Mouse (Mus musculus): ENCODE measurements around the gene Dclk1. TPM values are rescaled to one million over a fixed set of nuclear protein-coding genes. Genes with fewer than 3 reads are reported as not detected.
A peak's percentile ranks its signal among the peaks of the same experiment; 100 is the strongest.

Dclk1 gene
- polyA plus RNA-seq, 1 experiment from 2014 or later = 4.4 TPM

DNA sequence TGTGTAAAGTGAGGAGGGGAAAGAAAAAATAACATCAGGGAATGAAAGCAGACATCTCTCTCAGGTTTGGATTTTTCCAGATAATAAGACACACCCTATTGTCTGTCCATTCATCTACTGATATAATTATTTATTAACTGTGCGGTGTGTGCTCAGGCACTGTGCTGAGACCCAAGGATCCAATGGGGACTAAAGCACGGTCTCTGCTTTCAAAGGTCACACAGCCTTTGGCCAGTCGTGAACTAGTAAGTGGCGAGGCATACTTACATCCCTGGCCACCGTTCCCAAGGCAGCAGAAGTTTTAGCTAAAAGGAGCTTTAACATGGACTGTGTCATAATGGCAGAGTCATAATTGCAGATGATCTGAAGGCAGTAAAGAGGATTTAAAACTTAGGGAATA, 273.8 kb downstream of the Dclk1 start:
- Histone ChIP-seq H3K4me1 (replicated peaks; ENCODE audit: control insufficient read depth, insufficient read depth) (no peaks in the 10 kb centered on the region), H3K4me2 (replicated peaks; ENCODE audit: low read depth) (no peak overlapping the region), H3K36me3 (ENCODE audit: control insufficient read depth, insufficient read depth, low read length) (no peaks in the 10 kb centered on the region), H3K27ac (replicated peaks) (no peak overlapping the region), H3K4me3 (ENCODE audit: low read depth, low read length) (no peak overlapping the region), H3K9me3 (ENCODE audit: control insufficient read depth, low read length) (no peaks in the 10 kb centered on the region), H3K9ac (ENCODE audit: low read length) (no peak overlapping the region), H3K27me3 (ENCODE audit: control insufficient read depth, insufficient read depth, low read length) (no peaks in the 10 kb centered on the region)
- TF ChIP-seq CTCF (IDR thresholded peaks at IDR 0.05; ENCODE audit: low read depth) (no peak), EP300 (optimal IDR thresholded peaks at IDR 0.05) (no peak)
- 79% methylated on average over 5 of the region's 5 CpGs for WGBS
- no peak for DNase-seq (ENCODE audit: low spot score)
- no peak for ATAC-seq (ENCODE audit: low FRiP score, low TSS enrichment)

DNA sequence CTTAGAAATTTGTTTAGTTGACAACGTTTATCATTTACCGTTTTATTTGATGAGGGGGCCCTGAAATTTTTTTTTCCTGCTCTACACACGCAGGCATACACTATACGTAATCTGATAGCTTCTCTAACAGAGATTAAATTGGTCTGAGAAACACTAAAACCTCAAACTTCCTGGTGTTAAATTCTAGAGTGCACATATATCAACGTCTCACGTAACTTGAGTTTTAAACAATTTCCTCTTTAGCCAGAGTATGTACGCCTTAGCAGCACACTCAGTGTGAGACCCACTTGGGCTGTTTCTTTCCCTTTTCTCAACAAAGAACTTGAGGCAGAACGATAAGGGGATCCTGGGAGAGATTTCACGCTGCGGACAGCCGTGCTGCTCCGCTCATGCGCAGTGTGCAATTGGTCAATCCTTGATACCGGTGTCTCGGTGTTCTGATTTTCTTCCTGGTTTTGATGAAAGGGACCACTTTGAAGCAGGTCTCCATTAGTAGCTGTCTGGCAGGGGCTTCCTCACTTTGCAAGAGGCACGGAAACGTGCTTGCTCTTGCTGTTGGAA, 275.4 kb downstream of the Dclk1 start:
- Histone ChIP-seq H3K9me3 (ENCODE audit: control insufficient read depth, low read length) (no peaks in the 10 kb centered on the region), H3K27me3 (ENCODE audit: control insufficient read depth, insufficient read depth, low read length) (no peaks in the 10 kb centered on the region), H3K4me1 (replicated peaks; ENCODE audit: control insufficient read depth, insufficient read depth) (no peaks in the 10 kb centered on the region), H3K9ac (ENCODE audit: low read length) (no peak overlapping the region; the same call in 1 of the 2 replicates), H3K27ac (replicated peaks) (no peak overlapping the region), H3K4me2 (replicated peaks; ENCODE audit: low read depth) (peak overlapping the region; percentile 54), H3K36me3 (ENCODE audit: control insufficient read depth, insufficient read depth, low read length) (no peaks in the 10 kb centered on the region), H3K4me3 (ENCODE audit: low read depth, low read length) (peak overlapping the region; percentile 33)
- 31% methylated on average over 17 of the region's 17 CpGs for WGBS
- DNase-seq (ENCODE audit: low spot score) (no peak), ATAC-seq (ENCODE audit: low FRiP score, low TSS enrichment) (no peak)
- TF ChIP-seq EP300 (optimal IDR thresholded peaks at IDR 0.05) (no peak), CTCF (IDR thresholded peaks at IDR 0.05; ENCODE audit: low read depth) (no peak)

GRCm38 (mm10) chr3:55520240-55521180, 278.3 kb downstream of the Dclk1 start:
- H3K9ac ChIP-seq (ENCODE audit: low read length) = no peak overlapping the region
- H3K4me3 ChIP-seq (ENCODE audit: low read depth, low read length) = no peak overlapping the region
- no peaks in the 10 kb centered on the region for H3K27me3 ChIP-seq (ENCODE audit: control insufficient read depth, insufficient read depth, low read length)
- H3K9me3 ChIP-seq (ENCODE audit: control insufficient read depth, low read length) = no peaks in the 10 kb centered on the region
- 29% methylated on average over 12 of the region's 12 CpGs for WGBS
- no peak overlapping the region for H3K27ac ChIP-seq (replicated peaks)
- H3K4me2 ChIP-seq (replicated peaks; ENCODE audit: low read depth) = no peak overlapping the region
- DNase-seq (ENCODE audit: low spot score) = peak; percentile 67
- H3K4me1 ChIP-seq (replicated peaks; ENCODE audit: control insufficient read depth, insufficient read depth) = no peaks in the 10 kb centered on the region
- ATAC-seq (ENCODE audit: low FRiP score, low TSS enrichment) = no peak
- no peaks in the 10 kb centered on the region for H3K36me3 ChIP-seq (ENCODE audit: control insufficient read depth, insufficient read depth, low read length)
- peak; percentile 86 for TF ChIP-seq CTCF (IDR thresholded peaks at IDR 0.05; ENCODE audit: low read depth)
- no peak for TF ChIP-seq EP300 (optimal IDR thresholded peaks at IDR 0.05)

DNA sequence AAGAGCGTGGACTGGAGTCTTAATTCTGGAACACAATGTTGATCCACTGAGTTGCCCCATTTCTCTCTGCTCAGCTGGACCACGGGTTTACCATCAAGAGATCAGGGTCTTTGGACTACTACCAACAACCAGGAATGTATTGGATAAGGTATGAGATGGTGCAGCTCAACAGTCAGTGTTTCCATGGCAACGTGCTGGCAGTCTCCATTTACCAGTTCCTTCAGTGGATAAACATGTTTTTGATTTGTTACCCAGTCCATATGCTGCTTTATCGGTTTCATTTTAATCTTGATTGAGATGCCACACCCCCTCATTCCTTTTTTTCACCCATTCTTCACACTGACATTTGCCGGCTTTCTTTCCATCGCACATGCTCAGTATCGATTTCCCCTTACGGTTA, 279.6 kb downstream of the Dclk1 start:
- DNase-seq (ENCODE audit: low spot score) = no peak
- TF ChIP-seq CTCF (IDR thresholded peaks at IDR 0.05; ENCODE audit: low read depth) (no peak), EP300 (optimal IDR thresholded peaks at IDR 0.05) (no peak)

GRCm38 (mm10) chr3:55523224-55523623, 281.1 kb downstream of the Dclk1 start:
- H3K27ac ChIP-seq (replicated peaks) = no peak overlapping the region
- WGBS = 59% methylated on average over 7 of the region's 7 CpGs
- DNase-seq (ENCODE audit: low spot score) (no peak), ATAC-seq (ENCODE audit: low FRiP score, low TSS enrichment) (no peak)
- no peak overlapping the region for H3K4me3 ChIP-seq (ENCODE audit: low read depth, low read length)
- no peaks in the 10 kb centered on the region for H3K27me3 ChIP-seq (ENCODE audit: control insufficient read depth, insufficient read depth, low read length)
- TF ChIP-seq CTCF (IDR thresholded peaks at IDR 0.05; ENCODE audit: low read depth) (no peak), EP300 (optimal IDR thresholded peaks at IDR 0.05) (no peak)
- no peak overlapping the region for H3K9ac ChIP-seq (ENCODE audit: low read length)
- no peak overlapping the region for H3K4me2 ChIP-seq (replicated peaks; ENCODE audit: low read depth)
- no peaks in the 10 kb centered on the region for H3K4me1 ChIP-seq (replicated peaks; ENCODE audit: control insufficient read depth, insufficient read depth)
- H3K9me3 ChIP-seq (ENCODE audit: control insufficient read depth, low read length) = no peaks in the 10 kb centered on the region
- H3K36me3 ChIP-seq (ENCODE audit: control insufficient read depth, insufficient read depth, low read length) = no peaks in the 10 kb centered on the region

More for the DNA sequence above, 279.6 kb downstream of the Dclk1 start:
- H3K4me2 ChIP-seq (replicated peaks; ENCODE audit: low read depth) = no peak overlapping the region
- 78% methylated on average over 8 of the region's 8 CpGs for WGBS
- no peak overlapping the region for H3K4me3 ChIP-seq (ENCODE audit: low read depth, low read length)
- H3K9me3 ChIP-seq (ENCODE audit: control insufficient read depth, low read length) = no peaks in the 10 kb centered on the region
- H3K27me3 ChIP-seq (ENCODE audit: control insufficient read depth, insufficient read depth, low read length) = no peaks in the 10 kb centered on the region
- no peak overlapping the region for H3K27ac ChIP-seq (replicated peaks)
- H3K4me1 ChIP-seq (replicated peaks; ENCODE audit: control insufficient read depth, insufficient read depth) = no peaks in the 10 kb centered on the region
- no peak for ATAC-seq (ENCODE audit: low FRiP score, low TSS enrichment)
- H3K36me3 ChIP-seq (ENCODE audit: control insufficient read depth, insufficient read depth, low read length) = no peaks in the 10 kb centered on the region
- H3K9ac ChIP-seq (ENCODE audit: low read length) = no peak overlapping the region
